Mouse (Mus musculus) olfactory bulb, adult 2 months (tissue): Measurements from ENCODE around the gene Sh2b3. TPM values are rescaled to one million over a fixed set of nuclear protein-coding genes. Genes with fewer than 3 reads are reported as not detected.

Experiments used
- H3K27ac ChIP-seq: fragments of 200-500 bp; 2 replicates; pipeline ENCODE4 v1.5.1; 2012; ENCODE audit warnings: low read depth, low read length; ENCODE audit not compliant: insufficient read depth
- H3K4me1 ChIP-seq: fragments of 200-500 bp; 2 replicates; pipeline ENCODE4 v1.6.1; 2012; ENCODE audit warnings: low read length; ENCODE audit not compliant: control insufficient read depth, insufficient read depth
- H3K4me3 ChIP-seq: fragments of 200-500 bp; 2 replicates; pipeline ENCODE4 v1.5.1; 2012; ENCODE audit warnings: mild to moderate bottlenecking, low read depth, low read length, moderate library complexity; ENCODE audit not compliant: insufficient read depth
- CTCF ChIP-seq: fragments of 200-500 bp; IDR thresholded peaks from 2 replicates; pipeline ENCODE4 v1.5.1; 2012; ENCODE audit warnings: low read depth, mild to moderate bottlenecking, low read length, moderate library complexity; ENCODE audit not compliant: insufficient read depth
- POLR2A ChIP-seq: fragments of 200-500 bp; IDR thresholded peaks from 2 replicates; pipeline ENCODE4 v1.6.1; 2012; ENCODE audit warnings: mild to moderate bottlenecking, low read depth, low read length, moderate library complexity; ENCODE audit not compliant: insufficient read depth
- WGBS: fragments of 180-500 bp; shearing (Covaris S2); methylation state at CpG from one replicate; pipeline ENCODE4 v1.1.7; 2018; 5-methylcytosine and 5-hydroxymethylcytosine counted together
- polyA plus RNA-seq: library from polyadenylated mRNA; stranded (reverse); fragments of >200 nt; gene quantifications from 2 replicates; pipeline ENCODE4 v1.2.4, GENCODE M21; 2012; ENCODE audit warnings: low replicate concordance; ENCODE audit not compliant: missing spikeins, insufficient read depth, insufficient read length

The Sh2b3 gene
- polyA plus RNA-seq, 1 experiment = not detected

GRCm38 (mm10) chr5:121838341-121839127 is 1.1 kb upstream of the Sh2b3 start:
- 8% methylated on average over 46 of the region's 46 CpGs for WGBS
- peaks cover 48% of the 10 kb centered on the region for H3K4me1 ChIP-seq
- H3K4me3 ChIP-seq = peak overlapping the region; percentile 28
- TF ChIP-seq POLR2A = no peak
- TF ChIP-seq CTCF = no peak
- no peak overlapping the region for H3K27ac ChIP-seq

DNA sequence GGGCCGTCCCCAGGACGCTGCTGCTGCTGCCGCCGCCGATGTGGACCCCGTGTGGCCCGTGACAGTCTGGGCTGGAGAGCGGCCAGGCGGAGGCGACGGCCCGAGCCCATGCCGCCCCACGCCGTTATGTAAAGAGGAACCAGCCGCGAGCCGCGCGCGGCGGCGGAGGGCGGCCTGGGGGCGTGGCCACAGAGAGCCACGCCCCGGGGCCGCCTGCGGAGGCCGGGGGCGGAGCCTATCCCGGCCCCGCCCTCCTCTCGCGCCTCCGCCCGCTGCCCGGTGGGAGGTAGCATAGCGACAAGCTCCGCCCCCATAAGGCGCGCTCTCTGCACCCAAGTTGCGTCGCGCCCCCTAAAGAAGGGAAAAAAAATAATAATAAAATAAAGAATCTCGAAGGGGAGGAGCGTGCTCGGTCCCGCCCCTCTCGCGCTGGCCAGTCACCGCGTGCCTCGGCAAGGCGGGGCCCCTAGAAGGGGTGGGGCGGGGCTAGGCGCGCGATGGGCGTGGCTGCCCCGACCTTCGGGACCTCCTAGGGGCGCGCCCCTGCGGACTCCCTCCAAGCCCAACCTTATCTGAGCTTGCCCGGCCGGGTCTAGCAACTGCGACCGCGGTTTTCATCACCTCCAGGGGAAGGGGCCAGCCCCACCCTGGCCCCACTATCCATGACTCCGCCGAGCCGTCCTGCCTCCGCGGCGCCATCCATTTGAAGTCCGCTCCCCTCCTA is 592 bp downstream of the Sh2b3 start:
- H3K4me1 ChIP-seq = peaks cover 57% of the 10 kb centered on the region
- peak overlapping the region; percentile 38; the same call in 1 of the 2 replicates for H3K27ac ChIP-seq
- WGBS = under 1% methylated on average over 77 of the region's 77 CpGs
- H3K4me3 ChIP-seq = peak overlapping the region; percentile 89
- TF ChIP-seq CTCF (no peak), POLR2A (peak; percentile 62; the same call in 1 of the 2 replicates)

DNA sequence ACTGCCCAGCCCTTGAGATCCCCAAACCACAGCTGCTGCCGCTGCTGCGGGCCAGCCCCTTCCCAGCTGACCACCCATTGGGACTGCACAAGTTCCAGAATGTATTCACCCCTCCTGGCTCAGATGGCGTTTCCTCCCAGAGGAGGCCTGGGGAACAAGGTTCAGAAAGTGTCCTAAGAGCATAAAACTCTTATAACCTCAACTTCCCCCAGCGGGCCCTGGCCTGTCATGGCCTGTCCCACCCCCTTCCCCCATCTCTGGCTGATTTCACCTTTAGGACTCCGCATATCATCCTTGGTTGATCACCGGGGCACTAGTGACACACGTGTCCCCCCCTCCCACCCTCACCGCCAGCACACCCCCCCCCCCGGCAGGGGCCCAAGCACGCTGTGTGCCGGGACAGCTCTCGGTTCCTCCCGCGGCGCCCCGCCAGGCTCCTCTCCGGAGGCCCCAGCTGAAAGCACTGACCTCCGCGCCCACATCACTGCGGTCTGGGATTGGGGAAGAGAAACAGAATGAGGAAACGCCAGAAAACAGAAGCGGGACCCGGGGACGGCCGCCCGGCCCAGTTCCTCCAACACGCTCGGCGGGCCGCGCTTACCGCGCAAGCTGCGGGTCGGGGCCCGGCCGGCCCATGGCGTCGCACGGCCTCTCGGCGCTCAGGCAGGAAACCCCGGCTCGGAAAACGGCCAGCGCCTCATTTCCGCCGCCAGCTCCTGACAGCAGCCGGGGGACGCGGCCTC is 1.3 kb downstream of the Sh2b3 start:
- Histone ChIP-seq H3K4me1 (peaks cover 57% of the 10 kb centered on the region), H3K4me3 (peak overlapping the region; percentile 89), H3K27ac (peak overlapping the region; percentile 38; the same call in 1 of the 2 replicates)
- TF ChIP-seq POLR2A (no peak), CTCF (no peak)
- WGBS = under 1% methylated on average over 51 of the region's 51 CpGs

- WGBS = 53% methylated on average over 12 of the region's 12 CpGs
- H3K27ac ChIP-seq = no peak overlapping the region
- peaks cover 57% of the 10 kb centered on the region for H3K4me1 ChIP-seq
- TF ChIP-seq CTCF = no peak
- no peak for TF ChIP-seq POLR2A
- H3K4me3 ChIP-seq = peak overlapping the region; percentile 89
Observed at GRCm38 (mm10) chr5:121834991-121835747, 2.3 kb downstream of the Sh2b3 start.

DNA sequence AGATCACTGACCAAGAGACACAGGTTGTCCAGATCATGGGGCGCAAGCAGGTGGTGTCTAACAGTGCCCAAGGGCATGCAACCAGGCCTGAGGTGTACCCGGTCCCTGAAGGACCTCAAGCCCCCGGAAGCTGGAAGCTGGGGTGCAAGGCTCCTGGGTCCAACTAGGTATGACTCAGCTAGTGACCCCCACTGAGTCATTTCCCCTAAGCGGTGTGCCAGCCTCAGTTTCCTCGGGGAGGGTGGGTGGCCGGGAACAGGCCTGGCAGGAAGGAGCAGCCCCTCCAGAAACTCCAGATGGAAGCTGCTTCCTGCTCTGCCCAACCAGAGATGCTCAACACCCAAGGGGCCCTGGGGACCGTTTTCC is 3.2 kb downstream of the Sh2b3 start:
- H3K4me3 ChIP-seq = 0 out of 2 replicates have a peak overlapping the region, but pooled peaks have one; percentile 5
- no peak for TF ChIP-seq POLR2A
- no peak for TF ChIP-seq CTCF
- WGBS = 79% methylated on average over 7 of the region's 7 CpGs
- H3K27ac ChIP-seq = no peak overlapping the region
- H3K4me1 ChIP-seq = peaks cover 57% of the 10 kb centered on the region

DNA sequence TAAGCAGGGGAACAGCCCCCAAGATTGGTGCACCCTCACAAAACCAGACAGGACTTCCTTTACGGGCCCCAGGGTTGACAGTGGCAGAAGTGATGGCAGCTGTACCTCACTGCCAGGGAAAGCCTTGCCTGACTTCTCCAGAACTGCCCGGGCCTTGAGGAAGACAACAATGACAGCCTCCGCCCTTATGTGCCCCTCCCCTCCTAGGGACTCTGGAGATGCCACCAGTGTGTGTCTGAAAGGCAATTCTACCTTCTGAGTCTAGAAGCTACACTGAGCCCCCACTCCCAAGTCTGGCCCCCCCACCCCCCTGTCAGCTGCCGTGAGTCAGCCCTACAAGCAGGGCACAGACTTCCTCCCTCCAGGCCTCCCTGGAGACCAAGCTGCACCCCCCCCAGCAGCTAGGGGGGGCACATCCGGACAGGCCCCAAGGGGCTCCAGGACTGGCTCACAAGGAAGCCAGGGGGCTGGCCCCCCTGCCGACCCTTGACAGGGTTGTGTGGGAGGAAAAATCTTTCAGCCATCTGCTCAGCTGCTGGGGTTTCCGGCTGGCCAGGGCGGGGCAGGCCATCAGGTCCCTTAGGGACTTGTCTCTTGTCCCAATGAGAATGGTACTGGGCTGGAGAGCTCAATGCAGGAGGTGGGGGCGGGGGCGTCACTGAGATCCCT is 3.7 kb downstream of the Sh2b3 start:
- H3K27ac ChIP-seq = no peak overlapping the region
- 57% methylated on average over 10 of the region's 10 CpGs for WGBS
- 0 out of 2 replicates have a peak overlapping the region, but pooled peaks have one; percentile 5 for H3K4me3 ChIP-seq
- TF ChIP-seq CTCF (no peak), POLR2A (no peak)
- peaks cover 59% of the 10 kb centered on the region for H3K4me1 ChIP-seq

DNA sequence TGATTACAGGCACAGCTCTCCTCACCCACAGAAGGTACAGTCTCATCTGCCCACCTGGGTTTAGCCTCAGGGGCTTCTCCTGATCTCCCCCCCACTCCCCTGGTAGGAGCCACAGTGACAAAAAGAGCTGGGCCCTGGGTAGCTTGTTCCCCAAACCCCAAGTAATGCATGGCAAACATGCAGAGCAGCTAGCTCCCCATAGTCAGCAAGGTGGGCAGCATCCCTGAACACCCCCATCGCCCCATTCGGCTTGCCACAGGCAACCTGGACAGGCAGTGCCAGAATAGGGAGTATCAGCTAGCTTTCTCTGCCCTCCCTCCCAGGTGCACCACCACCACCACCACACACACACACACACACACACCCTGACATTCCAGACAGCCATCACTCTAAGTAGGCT is 4.3 kb downstream of the Sh2b3 start:
- Histone ChIP-seq H3K27ac (no peak overlapping the region), H3K4me3 (no peak overlapping the region), H3K4me1 (peaks cover 59% of the 10 kb centered on the region)
- 95% methylated on average over 2 of the region's 2 CpGs for WGBS
- TF ChIP-seq POLR2A = no peak
- TF ChIP-seq CTCF = no peak

DNA sequence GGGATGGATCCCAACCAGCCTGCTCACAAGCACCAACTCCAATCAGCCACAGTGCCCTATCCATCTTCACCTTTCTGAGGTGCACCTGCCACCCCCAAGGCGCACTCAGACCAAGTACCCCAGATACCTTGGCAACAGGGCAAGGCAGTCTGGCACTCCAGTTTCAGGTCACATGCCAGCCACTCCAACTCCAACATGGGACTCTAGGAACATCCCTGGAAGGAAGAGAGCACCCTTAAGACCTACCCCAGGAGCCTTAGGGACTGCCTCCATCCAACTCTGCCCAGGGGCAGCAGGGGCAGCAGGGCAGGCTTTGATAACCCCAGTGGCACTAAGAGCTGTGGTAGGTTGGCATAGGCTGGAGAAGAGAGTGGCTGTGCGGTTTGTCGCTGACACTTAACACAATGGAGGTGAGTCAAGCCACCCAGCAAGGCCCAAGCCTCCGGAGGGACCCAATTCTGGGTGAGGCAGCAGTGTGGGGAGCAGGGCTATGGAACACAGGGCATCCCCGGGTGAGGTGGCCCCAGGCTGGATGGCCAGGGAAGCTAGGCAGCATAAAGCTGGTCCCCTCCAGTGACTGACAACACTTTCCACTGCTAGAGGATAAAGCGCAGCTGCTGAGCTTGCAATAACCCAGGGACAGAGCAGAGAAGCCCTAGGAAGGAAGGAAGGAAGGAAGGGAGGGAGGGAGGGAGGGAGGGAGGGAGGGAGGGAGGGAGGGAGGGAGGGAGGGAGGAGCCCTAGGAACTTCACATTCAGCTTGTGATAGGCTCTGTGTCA is 4.9 kb downstream of the Sh2b3 start:
- H3K4me3 ChIP-seq = no peak overlapping the region
- no peak for TF ChIP-seq CTCF
- TF ChIP-seq POLR2A = no peak
- 68% methylated on average over 6 of the region's 6 CpGs for WGBS
- peaks cover 54% of the 10 kb centered on the region for H3K4me1 ChIP-seq
- H3K27ac ChIP-seq = no peak overlapping the region
